Mouse (Mus musculus) bone marrow, adult 2 months (tissue): ENCODE data around the gene Krtcap2. TPM values are rescaled to one million over a fixed set of nuclear protein-coding genes. Genes with fewer than 3 reads are reported as not detected.

Source experiments
- H3K27ac ChIP-seq: fragments of 200-500 bp; 2 replicates; pipeline ENCODE4 v1.5.1; 2012; ENCODE audit warnings: low read depth, mild to moderate bottlenecking, control low read depth, inconsistent platforms, low read length; ENCODE audit not compliant: control insufficient read depth, poor library complexity, insufficient read depth
- H3K4me1 ChIP-seq: fragments of 200-500 bp; 2 replicates; pipeline ENCODE4 v1.6.1; 2011; ENCODE audit warnings: low read length; ENCODE audit not compliant: control insufficient read depth, insufficient read depth
- H3K4me3 ChIP-seq: fragments of 200-500 bp; replicated peaks from 2 replicates; pipeline ENCODE3; 2011; ENCODE audit warnings: mild to moderate bottlenecking, low read depth, low read length, control low read depth; ENCODE audit not compliant: control insufficient read depth
- CTCF ChIP-seq: fragments of 200-500 bp; IDR thresholded peaks from 2 replicates; pipeline ENCODE4 v1.5.1; 2011; ENCODE audit warnings: low read length, control low read depth; ENCODE audit not compliant: control insufficient read depth, insufficient read depth
- POLR2A ChIP-seq: fragments of 200-500 bp; IDR thresholded peaks from 2 replicates; pipeline ENCODE4 v1.6.1; 2011; ENCODE audit warnings: low read depth, mild to moderate bottlenecking, control low read depth, low read length, borderline replicate concordance; ENCODE audit not compliant: control insufficient read depth
- WGBS: fragments of 180-500 bp; shearing (Covaris S2); methylation state at CpG from one replicate; pipeline ENCODE4 v1.1.7; 2018; 5-methylcytosine and 5-hydroxymethylcytosine counted together
- polyA plus RNA-seq: library from polyadenylated mRNA; stranded (reverse); fragments of >200 nt; gene quantifications from 2 replicates; pipeline ENCODE4 v1.2.4, GENCODE M21; 2011; ENCODE audit warnings: low replicate concordance; ENCODE audit not compliant: missing spikeins, insufficient read depth, insufficient read length

Gene Krtcap2
- polyA plus RNA-seq, 1 experiment: 69.5 TPM

GRCm38 (mm10) chr3:89250435-89251040 lies 4.8 kb downstream of the Krtcap2 start:
- H3K4me1 ChIP-seq: peaks cover 6% of the 10 kb centered on the region; the same call in 1 of the 2 replicates
- H3K27ac ChIP-seq: no peak overlapping the region; the same call in 1 of the 2 replicates
- 12% methylated on average over 7 of the region's 7 CpGs for WGBS
- no peak overlapping the region for H3K4me3 ChIP-seq
- TF ChIP-seq CTCF (peak; percentile 84), POLR2A (no peak)

GRCm38 (mm10) chr3:89251365-89251895 lies 5.7 kb downstream of the Krtcap2 start:
- 3% methylated on average over 17 of the region's 17 CpGs for WGBS
- H3K4me1 ChIP-seq: peaks cover 4% of the 10 kb centered on the region; the same call in 1 of the 2 replicates
- H3K27ac ChIP-seq: peak overlapping the region; percentile 85
- TF ChIP-seq POLR2A: peak; percentile 49; the same call in 1 of the 2 replicates
- no peak for TF ChIP-seq CTCF
- peak overlapping the region; percentile 74 for H3K4me3 ChIP-seq

- whole genome bisulfite sequencing: 78% methylated on average over 5 of the region's 5 CpGs
- peaks cover 4% of the 10 kb centered on the region; the same call in 1 of the 2 replicates for H3K4me1 ChIP-seq
- H3K27ac ChIP-seq: no peak overlapping the region
- H3K4me3 ChIP-seq: no peak overlapping the region
- TF ChIP-seq CTCF: no peak
- no peak for TF ChIP-seq POLR2A
Observed at GRCm38 (mm10) chr3:89254994-89255393, 9.2 kb downstream of the Krtcap2 start.

- H3K4me1 ChIP-seq: no peaks in the 10 kb centered on the region
- H3K27ac ChIP-seq: no peak overlapping the region
- TF ChIP-seq POLR2A: no peak
- no peak for TF ChIP-seq CTCF
- 57% methylated on average over 5 of the region's 5 CpGs for WGBS
- H3K4me3 ChIP-seq: no peak overlapping the region
Observed at GRCm38 (mm10) chr3:89256177-89256576, 10.4 kb downstream of the Krtcap2 start.

- TF ChIP-seq CTCF (no peak), POLR2A (no peak)
- Histone ChIP-seq H3K4me1 (no peaks in the 10 kb centered on the region), H3K27ac (no peak within 1 kb of the TSS), H3K4me3 (no peak within 1 kb of the TSS)
- WGBS: 66% methylated on average over 7 of the region's 7 CpGs
Observed at GRCm38 (mm10) chr3:89259076-89259475, 13.3 kb downstream of the Krtcap2 start, which contains the start of gene Dpm3. TSS of gene Dpm3 (plus strand) at chr3:89259358.

- 86% methylated on average over 3 of the region's 3 CpGs for WGBS
- no peak for TF ChIP-seq POLR2A
- TF ChIP-seq CTCF: no peak
- Histone ChIP-seq H3K4me3 (no peak overlapping the region), H3K4me1 (no peaks in the 10 kb centered on the region), H3K27ac (no peak overlapping the region)
Observed at GRCm38 (mm10) chr3:89260211-89260610, 14.4 kb downstream of the Krtcap2 start.

- Histone ChIP-seq H3K4me3 (no peak overlapping the region), H3K27ac (no peak overlapping the region), H3K4me1 (no peaks in the 10 kb centered on the region; the same call in 1 of the 2 replicates)
- no peak for TF ChIP-seq POLR2A
- no peak for TF ChIP-seq CTCF
- 41% methylated on average over 10 of the region's 10 CpGs for WGBS
Observed at GRCm38 (mm10) chr3:89262417-89262816, 16.7 kb downstream of the Krtcap2 start.

GRCm38 (mm10) chr3:89266439-89266893 lies 20.7 kb downstream of the Krtcap2 start:
- Histone ChIP-seq H3K4me1 (peaks cover 1% of the 10 kb centered on the region; the same call in 1 of the 2 replicates), H3K27ac (peak overlapping the region; percentile 39), H3K4me3 (peak overlapping the region; percentile 74)
- WGBS: under 1% methylated on average over 20 of the region's 20 CpGs
- TF ChIP-seq POLR2A (peak; percentile 94), CTCF (no peak)
